Mouse (Mus musculus) midbrain, embryonic 14.5 days (tissue): ENCODE data around the gene Tcea2. TPM values are rescaled to one million over a fixed set of nuclear protein-coding genes. Genes with fewer than 3 reads are reported as not detected.
A peak's percentile ranks its signal among the peaks of the same experiment; 100 is the strongest.

ENCODE experiments used
- ATAC-seq: fragments of 200-750 bp; cut with Nextera tagmentation; 2 replicates; pipeline ENCODE4 v1.8.0; 2017; ENCODE audit warnings: moderate number of reproducible peaks, moderate library complexity; ENCODE audit not compliant: low FRiP score, low TSS enrichment
- DNase-seq: peaks from one replicate; pipeline ENCODE4 v3.0.0-alpha.2; 2015
- H3K27ac ChIP-seq: fragments of 300-500 bp; sonication (generic); replicated peaks from 2 replicates; pipeline ENCODE4 v1.5.1; 2014; ENCODE audit warnings: mild to moderate bottlenecking, low read depth, low read length, moderate library complexity
- H3K27me3 ChIP-seq: fragments of 300-500 bp; sonication (generic); 2 replicates; pipeline ENCODE4 v1.6.1; 2014; ENCODE audit warnings: low read length, control low read depth, mixed read lengths; ENCODE audit not compliant: control insufficient read depth, insufficient read depth
- H3K36me3 ChIP-seq: fragments of 300-500 bp; sonication (generic); 2 replicates; pipeline ENCODE4 v1.6.1; 2014; ENCODE audit warnings: low read length, control low read depth; ENCODE audit not compliant: control insufficient read depth, insufficient read depth
- H3K4me1 ChIP-seq: fragments of 300-500 bp; sonication (generic); 2 replicates; pipeline ENCODE4 v1.6.1; 2014; ENCODE audit warnings: mild to moderate bottlenecking, antibody characterized with exemption, low read length, control low read depth; ENCODE audit not compliant: control insufficient read depth, insufficient read depth
- H3K4me2 ChIP-seq: fragments of 300-500 bp; sonication (generic); 2 replicates; pipeline ENCODE4 v1.6.1; 2014; ENCODE audit warnings: mild to moderate bottlenecking, low read length, moderate library complexity
- H3K4me3 ChIP-seq: fragments of 300-500 bp; sonication (generic); replicated peaks from 2 replicates; pipeline ENCODE4 v1.5.1; 2014; ENCODE audit warnings: low read depth, low read length
- H3K9ac ChIP-seq: fragments of 300-500 bp; sonication (generic); replicated peaks from 2 replicates; pipeline ENCODE4 v1.6.1; 2014; ENCODE audit warnings: mild to moderate bottlenecking, low read length, moderate library complexity
- H3K9me3 ChIP-seq: fragments of 300-500 bp; sonication (generic); 2 replicates; pipeline ENCODE4 v1.6.1; 2016; ENCODE audit warnings: low read length, control low read depth, mixed read lengths; ENCODE audit not compliant: control insufficient read depth
- WGBS: fragments of 180-500 bp; shearing (Covaris S2); extraction: QIAGEN DNeasy Blood & Tissue Kit; methylation state at CpG from one replicate; pipeline ENCODE4 v1.1.7; 2014; 5-methylcytosine and 5-hydroxymethylcytosine counted together
- polyA plus RNA-seq: library from polyadenylated mRNA; unstranded; fragments of >200 nt; fragmentation: Nextera tagmentation; extraction: Ambion mirVana; gene quantifications from 2 replicates; pipeline ENCODE4 v1.2.1, GENCODE M21; 2014

Gene Tcea2
- polyA plus RNA-seq, 1 experiment from 2014 or later = 37.4 TPM

GRCm38 (mm10) chr2:181689466-181690160 is 9.5 kb downstream of the Tcea2 start:
- H3K36me3 ChIP-seq = peaks cover 42% of the 10 kb centered on the region

GRCm38 (mm10) chr2:181691083-181691482 is 11.0 kb downstream of the Tcea2 start:
- H3K27ac ChIP-seq = no peak overlapping the region
- DNase-seq (no peak), ATAC-seq (no peak)
- no peak overlapping the region for H3K4me3 ChIP-seq
- H3K9ac ChIP-seq = no peak overlapping the region
- no peak overlapping the region for H3K4me2 ChIP-seq
- peaks cover 37% of the 10 kb centered on the region for H3K36me3 ChIP-seq
- no peaks in the 10 kb centered on the region for H3K27me3 ChIP-seq
- peaks cover 12% of the 10 kb centered on the region for H3K4me1 ChIP-seq
- WGBS = 90% methylated on average over 6 of the region's 6 CpGs
- H3K9me3 ChIP-seq = no peaks in the 10 kb centered on the region

More at GRCm38 (mm10) chr2:181689466-181690160, 9.5 kb downstream of the Tcea2 start:
- DNase-seq (no peak), ATAC-seq (no peak)
- WGBS = 97% methylated on average over 10 of the region's 10 CpGs
- Histone ChIP-seq H3K4me1 (peaks cover 12% of the 10 kb centered on the region), H3K27ac (no peak overlapping the region), H3K9ac (no peak overlapping the region), H3K27me3 (no peaks in the 10 kb centered on the region), H3K4me3 (no peak overlapping the region), H3K9me3 (no peaks in the 10 kb centered on the region), H3K4me2 (no peak overlapping the region)

GRCm38 (mm10) chr2:181691571-181691970 is 11.5 kb downstream of the Tcea2 start:
- DNase-seq = no peak
- no peak for ATAC-seq
- H3K4me2 ChIP-seq = no peak overlapping the region
- no peaks in the 10 kb centered on the region for H3K9me3 ChIP-seq
- H3K4me3 ChIP-seq = no peak overlapping the region
- WGBS = 95% methylated on average over 4 of the region's 4 CpGs
- no peak overlapping the region for H3K9ac ChIP-seq
- no peaks in the 10 kb centered on the region for H3K27me3 ChIP-seq
- peaks cover 12% of the 10 kb centered on the region for H3K4me1 ChIP-seq
- H3K36me3 ChIP-seq = peaks cover 33% of the 10 kb centered on the region
- no peak overlapping the region for H3K27ac ChIP-seq

- Histone ChIP-seq H3K9ac (peak overlapping the region; percentile 79; the same call in 1 of the 2 replicates), H3K4me2 (peak overlapping the region; percentile 92), H3K9me3 (no peaks in the 10 kb centered on the region), H3K4me1 (peaks cover 12% of the 10 kb centered on the region), H3K36me3 (peaks cover 26% of the 10 kb centered on the region), H3K4me3 (no peak overlapping the region; the same call in 1 of the 2 replicates), H3K27me3 (no peaks in the 10 kb centered on the region), H3K27ac (no peak overlapping the region)
- DNase-seq (no peak), ATAC-seq (no peak)
- 93% methylated on average over 3 of the region's 3 CpGs for WGBS
These were observed 12.2 kb downstream of the Tcea2 start for GRCm38 (mm10) chr2:181692304-181692703.

DNA sequence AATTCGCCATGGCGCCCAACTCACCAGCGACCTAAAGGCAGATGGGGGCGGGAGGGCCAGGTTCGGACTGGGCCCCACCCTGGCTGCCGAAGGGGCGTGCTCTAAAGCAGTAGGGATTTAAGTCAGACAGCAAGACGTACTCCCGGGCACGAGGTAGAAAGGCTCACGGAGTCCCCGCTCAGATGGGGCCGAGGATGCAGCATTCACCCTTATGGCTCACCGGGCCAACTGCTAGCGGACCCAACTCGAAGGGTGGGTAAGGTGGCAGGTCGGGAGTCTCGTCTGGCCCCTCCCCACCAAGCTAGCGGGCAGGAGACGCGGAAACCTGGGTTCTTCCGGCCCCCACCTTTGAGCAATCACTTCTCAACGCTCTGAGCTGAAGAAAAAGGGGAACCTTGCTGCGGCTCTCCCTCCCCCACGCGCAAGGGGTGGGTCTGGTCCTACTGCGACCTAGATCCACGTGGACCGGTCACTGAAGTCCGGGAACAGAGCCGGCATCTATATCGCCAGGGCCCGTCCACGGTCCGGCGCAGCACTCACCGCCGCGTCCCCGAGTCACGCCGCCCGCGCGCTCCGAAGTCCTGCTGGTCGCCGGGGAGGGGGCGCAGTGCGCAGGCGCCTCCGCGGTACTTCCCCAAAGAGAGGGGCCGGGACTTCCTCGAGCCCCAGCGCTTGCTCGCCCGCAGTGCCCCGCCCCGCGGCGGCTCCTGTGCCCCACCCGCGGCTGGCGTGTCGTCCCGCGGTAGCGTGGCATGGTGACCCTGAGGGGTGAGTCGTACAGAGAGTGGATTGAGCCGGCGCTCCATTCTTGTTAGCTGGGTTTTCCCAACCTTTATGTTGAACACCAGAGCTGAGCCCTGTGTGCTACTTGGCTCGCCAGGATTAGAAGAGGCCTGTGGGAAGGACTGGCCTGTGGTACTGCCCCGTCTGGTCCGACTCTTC is 13.5 kb downstream of the Tcea2 start, which contains the start of gene Rgs19:
TSS of gene Rgs19 (minus strand) at position 639 of the 942 bp plus-strand sequence.
- DNase-seq (peak; percentile 85), ATAC-seq (peak; percentile 69)
- Histone ChIP-seq H3K4me3 (peak within 1 kb of the TSS; percentile 72), H3K27ac (peak within 1 kb of the TSS; percentile 66), H3K4me1 (peaks cover 12% of the 10 kb centered on the region), H3K4me2 (peak within 1 kb of the TSS; percentile 92), H3K9me3 (no peaks in the 10 kb centered on the region), H3K9ac (peak within 1 kb of the TSS; percentile 79), H3K36me3 (peaks cover 13% of the 10 kb centered on the region), H3K27me3 (no peaks in the 10 kb centered on the region)
- WGBS = under 1% methylated on average over 73 of the region's 75 CpGs

DNA sequence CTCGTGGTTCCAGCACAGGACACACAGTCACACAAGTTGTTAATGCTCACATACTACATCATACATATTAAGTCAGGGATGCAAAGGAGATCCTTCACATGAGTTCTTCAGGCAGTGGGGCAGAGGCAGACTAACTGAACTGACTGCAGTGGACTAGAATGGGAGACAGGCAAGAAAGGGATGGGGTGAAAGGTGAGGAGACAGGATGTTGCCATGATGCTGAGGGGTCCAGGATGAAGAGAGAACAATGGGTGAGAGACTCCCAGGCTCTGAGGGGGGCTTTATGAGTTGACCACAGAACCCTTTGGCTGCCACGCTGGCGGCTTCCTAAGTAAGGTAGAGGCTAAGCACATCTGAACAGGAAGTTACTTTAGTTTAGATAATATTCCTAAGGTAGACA is 14.5 kb downstream of the Tcea2 start:
- WGBS = 95% methylated on average over 3 of the region's 3 CpGs
- Histone ChIP-seq H3K4me2 (peak overlapping the region; percentile 92), H3K27ac (no peak overlapping the region), H3K9me3 (no peaks in the 10 kb centered on the region), H3K9ac (no peak overlapping the region), H3K4me1 (peaks cover 12% of the 10 kb centered on the region), H3K36me3 (peaks cover 3% of the 10 kb centered on the region; the same call in 1 of the 2 replicates), H3K27me3 (no peaks in the 10 kb centered on the region), H3K4me3 (no peak overlapping the region)
- ATAC-seq (no peak), DNase-seq (no peak)

DNA sequence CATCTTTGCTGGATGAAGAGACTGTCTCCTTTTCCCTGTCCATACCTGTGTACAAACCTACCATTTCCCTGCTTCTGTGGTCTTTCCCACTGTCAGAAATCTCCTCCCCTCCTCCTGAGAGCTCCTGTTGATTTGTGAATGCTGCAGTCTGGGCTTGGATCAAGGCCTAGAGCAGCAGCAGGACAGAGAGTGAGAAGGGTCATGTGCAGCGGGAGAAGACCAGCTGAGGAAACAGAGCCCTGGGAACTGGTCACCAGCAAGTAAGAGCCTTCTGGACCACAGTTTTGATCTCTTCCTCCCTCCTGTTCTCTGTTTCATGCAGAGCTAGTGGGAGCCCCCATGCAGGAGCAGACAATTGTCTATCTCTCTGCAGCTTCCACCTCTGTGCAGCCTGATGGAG is 15.7 kb downstream of the Tcea2 start:
- ATAC-seq (no peak), DNase-seq (no peak)
- no peak overlapping the region for H3K27ac ChIP-seq
- no peaks in the 10 kb centered on the region for H3K9me3 ChIP-seq
- H3K4me3 ChIP-seq = no peak overlapping the region
- peaks cover 12% of the 10 kb centered on the region for H3K4me1 ChIP-seq
- H3K36me3 ChIP-seq = no peaks in the 10 kb centered on the region
- H3K4me2 ChIP-seq = no peak overlapping the region
- no peak overlapping the region for H3K9ac ChIP-seq
- 86% methylated on average over 1 of the region's 1 CpGs for WGBS
- H3K27me3 ChIP-seq = no peaks in the 10 kb centered on the region

- Histone ChIP-seq H3K4me3 (no peak overlapping the region), H3K36me3 (no peaks in the 10 kb centered on the region), H3K27ac (no peak overlapping the region), H3K9me3 (no peaks in the 10 kb centered on the region), H3K9ac (no peak overlapping the region), H3K27me3 (no peaks in the 10 kb centered on the region), H3K4me1 (peaks cover 12% of the 10 kb centered on the region), H3K4me2 (no peak overlapping the region)
- WGBS = 80% methylated on average over 33 of the region's 33 CpGs
- DNase-seq (no peak), ATAC-seq (no peak)
These were observed 16.8 kb downstream of the Tcea2 start for GRCm38 (mm10) chr2:181696801-181697420.
